Mouse (Mus musculus) liver, embryonic 14.5 days (tissue): ENCODE data around the gene Thsd1. TPM values are rescaled to one million over a fixed set of nuclear protein-coding genes. Genes with fewer than 3 reads are reported as not detected.
A peak's percentile ranks its signal among the peaks of the same experiment; 100 is the strongest.

Experiments used
- ATAC-seq: fragments of 200-750 bp; cut with Nextera tagmentation; 2 replicates; pipeline ENCODE4 v1.8.0; 2017; ENCODE audit warnings: moderate number of reproducible peaks, mild to moderate bottlenecking, moderate library complexity; ENCODE audit not compliant: insufficient read depth
- DNase-seq, 3 experiments: peaks; one replicate each; pipeline ENCODE4 v3.0.0-alpha.2; 2012 to 2013; ENCODE audit warnings: low read depth in 3 of 3, low spot score in 3 of 3
- H3K27ac ChIP-seq: fragments of 300-500 bp; sonication (generic); 2 replicates; pipeline ENCODE4 v1.5.1; 2014; ENCODE audit warnings: moderate library complexity, mild to moderate bottlenecking, control low read depth, inconsistent platforms
- H3K27me3 ChIP-seq: fragments of 300-500 bp; sonication (generic); 2 replicates; pipeline ENCODE4 v1.6.1; 2014; ENCODE audit warnings: mild to moderate bottlenecking, low read length, moderate library complexity; ENCODE audit not compliant: control insufficient read depth, insufficient read depth
- H3K36me3 ChIP-seq: fragments of 300-500 bp; sonication (generic); replicated peaks from 2 replicates; pipeline ENCODE4 v1.6.1; 2014; ENCODE audit warnings: low read depth; ENCODE audit not compliant: control insufficient read depth, insufficient read depth
- H3K4me1 ChIP-seq, 2 experiments: fragments of 200-500 bp in 1 of 2; fragments of 300-500 bp in 1 of 2; sonication (generic) in 1 of 2; replicated peaks; 2 replicates each; pipeline ENCODE4 v1.6.1; 2012 to 2014; ENCODE audit warnings: antibody characterized with exemption in 1 of 2, inconsistent platforms in 1 of 2, low read length in 1 of 2; ENCODE audit not compliant: control insufficient read depth in 2 of 2, insufficient read depth in 2 of 2
- H3K4me2 ChIP-seq: fragments of 300-500 bp; sonication (generic); 2 replicates; pipeline ENCODE4 v1.6.1; 2014; ENCODE audit warnings: low read depth, mild to moderate bottlenecking, control low read depth, moderate library complexity
- H3K4me3 ChIP-seq, 2 experiments: fragments of 200-500 bp in 1 of 2; fragments of 300-500 bp in 1 of 2; sonication (generic) in 1 of 2; 2 replicates each; pipeline ENCODE4 v1.5.1; 2012 to 2014; ENCODE audit warnings: low read depth in 2 of 2, low read length in 2 of 2, mild to moderate bottlenecking in 2 of 2, control low read depth in 1 of 2, inconsistent platforms in 1 of 2, moderate library complexity in 1 of 2; ENCODE audit not compliant: insufficient read depth in 1 of 2
- H3K9ac ChIP-seq: fragments of 300-500 bp; sonication (generic); replicated peaks from 2 replicates; pipeline ENCODE4 v1.6.1; 2014; ENCODE audit warnings: mild to moderate bottlenecking, control low read depth, moderate library complexity
- H3K9me3 ChIP-seq: fragments of 300-500 bp; sonication (generic); 2 replicates; pipeline ENCODE4 v1.6.1; 2016; ENCODE audit warnings: low read length, mixed read lengths; ENCODE audit not compliant: control insufficient read depth
- CTCF ChIP-seq: IDR thresholded peaks from 2 replicates; pipeline ENCODE4 v1.5.1; 2016; ENCODE audit warnings: antibody characterized with exemption, low read depth, control low read depth
- EP300 ChIP-seq: IDR thresholded peaks from 2 replicates; pipeline ENCODE4 v1.6.1; 2016; ENCODE audit warnings: antibody characterized with exemption, low read depth
- WGBS: fragments of 180-500 bp; shearing (Covaris S2); extraction: QIAGEN DNeasy Blood & Tissue Kit; methylation state at CpG from one replicate; pipeline ENCODE4 v1.1.7; 2014; ENCODE audit not compliant: insufficient replicate concordance; 5-methylcytosine and 5-hydroxymethylcytosine counted together
- polyA plus RNA-seq, 2 experiments: library from polyadenylated mRNA; depleted of rRNA in 1 of 2; stranded (reverse) in 1 of 2; unstranded in 1 of 2; fragments of >200 nt; fragmentation: Nextera tagmentation in 1 of 2; extraction: Ambion mirVana in 1 of 2; gene quantifications; 2 replicates each; pipeline versions ENCODE4 v1.2.1 to v1.2.3; 2012 to 2014

Gene Thsd1
- polyA plus RNA-seq, 2 experiments = 0.94 to 1.1 TPM

DNA sequence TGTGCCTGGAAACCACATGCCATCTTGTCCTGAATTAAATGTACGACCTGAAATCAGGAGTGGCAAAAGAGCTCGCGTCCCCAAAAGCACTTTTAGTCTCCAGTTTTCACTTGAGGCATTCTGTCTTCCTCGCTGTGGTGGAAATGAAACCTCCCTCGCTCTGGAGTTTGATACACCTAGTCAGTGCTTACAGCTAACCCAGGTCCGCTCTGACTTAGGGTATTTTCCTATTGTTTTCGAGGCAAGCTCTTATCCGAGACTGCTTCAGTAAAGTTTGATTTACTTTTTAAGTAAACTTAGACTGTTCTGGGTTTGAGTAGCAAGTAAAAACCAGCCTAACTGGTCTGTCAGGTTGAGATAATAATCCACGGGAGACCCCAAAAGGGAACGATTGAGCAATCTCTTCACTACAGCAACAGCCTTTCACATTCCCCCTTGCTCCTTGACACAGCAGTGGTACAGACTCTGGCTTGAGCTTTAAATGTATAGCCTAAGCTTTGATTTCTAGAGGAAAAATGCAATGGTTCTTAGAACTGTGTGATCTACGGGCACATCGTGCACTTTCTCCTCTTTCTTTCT, 33.6 kb upstream of the Thsd1 start:
- H3K27me3 ChIP-seq = no peaks in the 10 kb centered on the region
- peak overlapping the region; percentile 93 for H3K9ac ChIP-seq
- peak overlapping the region; percentile 73 to 94 for H3K4me3 ChIP-seq
- no peak for TF ChIP-seq CTCF
- TF ChIP-seq EP300 = no peak
- peak overlapping the region; percentile 96 for H3K4me2 ChIP-seq
- no peaks in the 10 kb centered on the region for H3K9me3 ChIP-seq
- peaks cover 5 to 11% of the 10 kb centered on the region in 2 experiments; a peak in 3 of 4 replicates for H3K4me1 ChIP-seq
- ATAC-seq (0 out of 2 replicates have a peak, but pooled peaks have one; percentile 23), DNase-seq (peak in 2 of 3 experiments; percentile 19 to 27)
- H3K36me3 ChIP-seq = no peaks in the 10 kb centered on the region
- peak overlapping the region; percentile 71 for H3K27ac ChIP-seq
- 10% methylated on average over 12 of the region's 12 CpGs for WGBS

DNA sequence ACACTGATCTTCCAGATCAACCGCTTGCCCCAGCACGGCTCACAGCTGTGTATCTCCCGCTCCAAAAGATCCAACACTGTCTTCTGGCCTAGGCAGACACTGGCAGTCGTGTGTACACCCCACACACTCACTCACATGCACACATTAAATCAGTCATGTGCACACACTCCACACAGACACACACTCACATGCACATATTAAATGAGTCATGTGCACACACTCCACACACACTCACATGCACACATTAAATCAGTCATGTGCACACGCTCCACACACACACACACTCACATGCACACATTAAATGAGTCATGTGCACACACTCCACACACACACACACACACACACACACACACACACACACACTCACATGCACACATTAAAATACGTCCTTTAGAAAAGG, 29.2 kb upstream of the Thsd1 start:
- Histone ChIP-seq H3K27ac (no peak overlapping the region), H3K36me3 (no peaks in the 10 kb centered on the region), H3K27me3 (no peaks in the 10 kb centered on the region), H3K9me3 (no peaks in the 10 kb centered on the region), H3K4me2 (no peak overlapping the region), H3K4me1 (peaks cover 5 to 9% of the 10 kb centered on the region in 2 experiments; a peak in 3 of 4 replicates), H3K4me3 (no peak overlapping the region), H3K9ac (no peak overlapping the region)
- 77% methylated on average over 6 of the region's 6 CpGs for WGBS
- DNase-seq = no peak
- no peak for TF ChIP-seq EP300
- no peak for TF ChIP-seq CTCF
- ATAC-seq = no peak

DNA sequence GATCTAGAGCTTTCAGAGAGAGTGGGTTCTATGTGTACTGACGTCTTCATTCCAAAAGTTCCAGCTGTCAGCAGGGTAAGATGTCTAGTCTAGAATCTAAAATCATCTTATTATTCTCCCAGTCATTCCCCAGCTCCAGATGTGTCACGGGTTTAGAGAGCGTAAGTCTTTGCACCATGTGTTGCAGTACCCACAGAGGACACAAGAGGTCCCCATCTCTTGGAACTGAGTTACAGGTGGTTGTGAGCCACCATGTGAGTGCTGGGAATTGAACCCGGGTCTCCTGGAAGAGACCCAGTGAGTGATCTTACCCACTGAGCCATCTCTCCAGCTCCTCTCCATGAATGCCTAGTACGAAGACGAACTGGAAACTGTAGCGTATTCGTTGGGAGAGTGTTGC, 27.6 kb upstream of the Thsd1 start:
- H3K4me3 ChIP-seq = no peak overlapping the region
- H3K9me3 ChIP-seq = no peaks in the 10 kb centered on the region
- no peak overlapping the region for H3K4me2 ChIP-seq
- H3K36me3 ChIP-seq = no peaks in the 10 kb centered on the region
- H3K4me1 ChIP-seq = peaks cover 0 to under 1% of the 10 kb centered on the region in 2 experiments; a peak in 2 of 4 replicates
- no peak for ATAC-seq
- no peak overlapping the region for H3K27ac ChIP-seq
- TF ChIP-seq CTCF (peak; percentile 49), EP300 (no peak)
- no peak overlapping the region for H3K9ac ChIP-seq
- H3K27me3 ChIP-seq = no peaks in the 10 kb centered on the region
- WGBS = 85% methylated on average over 8 of the region's 8 CpGs
- no peak for DNase-seq

DNA sequence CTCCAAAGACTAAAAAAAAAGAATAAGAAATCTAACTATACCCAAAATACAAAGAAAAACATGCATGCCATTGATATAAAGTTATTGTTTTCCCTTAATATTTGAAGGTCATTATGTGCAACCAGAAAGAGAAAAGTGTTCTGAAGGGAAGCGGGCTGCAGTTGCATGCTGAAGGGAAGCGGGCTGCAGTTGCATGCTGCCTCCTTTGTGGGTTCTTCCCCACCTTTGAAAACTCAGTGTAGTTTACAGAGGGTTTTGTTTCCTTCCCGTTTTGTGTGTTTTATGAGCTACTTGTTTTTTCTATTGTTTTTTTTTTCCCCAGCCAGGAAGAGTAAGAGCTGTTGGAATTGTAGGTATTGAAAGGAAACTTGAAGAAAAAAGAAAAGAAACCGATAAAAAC, 19.6 kb upstream of the Thsd1 start:
- Histone ChIP-seq H3K27me3 (no peaks in the 10 kb centered on the region), H3K4me1 (peaks cover 0 to 9% of the 10 kb centered on the region in 2 experiments; a peak in 3 of 4 replicates), H3K27ac (no peak overlapping the region), H3K36me3 (no peaks in the 10 kb centered on the region), H3K4me3 (no peak overlapping the region), H3K4me2 (no peak overlapping the region), H3K9me3 (no peaks in the 10 kb centered on the region), H3K9ac (no peak overlapping the region)
- 38% methylated on average over 4 of the region's 4 CpGs for WGBS
- ATAC-seq (no peak), DNase-seq (no peak)
- TF ChIP-seq EP300 (no peak), CTCF (no peak)

DNA sequence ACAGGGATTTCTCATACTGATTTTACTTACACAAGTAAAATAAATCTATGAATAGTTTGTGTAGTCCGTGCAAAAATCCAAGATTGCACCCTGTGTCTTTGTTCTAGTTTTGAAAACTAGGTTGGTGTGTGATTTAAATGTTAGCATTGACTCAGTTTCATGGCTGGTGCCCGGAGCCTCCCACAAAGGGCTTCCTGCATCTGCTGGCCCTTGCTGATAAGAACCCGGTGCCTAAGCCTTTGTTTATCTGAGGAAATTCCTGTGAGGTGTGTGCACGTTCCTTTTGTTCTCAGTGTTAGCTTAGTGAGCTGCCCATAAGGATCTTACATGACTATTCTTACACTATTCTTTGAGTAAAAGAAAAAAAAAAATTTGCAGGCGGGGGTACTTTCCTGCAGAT, 18.1 kb upstream of the Thsd1 start:
- Histone ChIP-seq H3K36me3 (no peaks in the 10 kb centered on the region), H3K27ac (no peak overlapping the region), H3K4me3 (no peak overlapping the region), H3K4me2 (no peak overlapping the region), H3K9me3 (no peaks in the 10 kb centered on the region), H3K27me3 (no peaks in the 10 kb centered on the region), H3K9ac (no peak overlapping the region), H3K4me1 (peaks cover 0 to 9% of the 10 kb centered on the region in 2 experiments; a peak in 3 of 4 replicates)
- 2% methylated on average over 5 of the region's 5 CpGs for WGBS
- peak; percentile 57 for TF ChIP-seq EP300
- no peak for TF ChIP-seq CTCF
- peak in 2 of 3 experiments; percentile 26 to 45 for DNase-seq
- peak; percentile 65 for ATAC-seq
